Mouse (Mus musculus): ENCODE data around the gene Metrnl. TPM values are rescaled to one million over a fixed set of nuclear protein-coding genes. Genes with fewer than 3 reads are reported as not detected.

Metrnl gene
- total RNA-seq, 2 experiments from 2014 or later: 4.2 to 9.1 TPM

DNA sequence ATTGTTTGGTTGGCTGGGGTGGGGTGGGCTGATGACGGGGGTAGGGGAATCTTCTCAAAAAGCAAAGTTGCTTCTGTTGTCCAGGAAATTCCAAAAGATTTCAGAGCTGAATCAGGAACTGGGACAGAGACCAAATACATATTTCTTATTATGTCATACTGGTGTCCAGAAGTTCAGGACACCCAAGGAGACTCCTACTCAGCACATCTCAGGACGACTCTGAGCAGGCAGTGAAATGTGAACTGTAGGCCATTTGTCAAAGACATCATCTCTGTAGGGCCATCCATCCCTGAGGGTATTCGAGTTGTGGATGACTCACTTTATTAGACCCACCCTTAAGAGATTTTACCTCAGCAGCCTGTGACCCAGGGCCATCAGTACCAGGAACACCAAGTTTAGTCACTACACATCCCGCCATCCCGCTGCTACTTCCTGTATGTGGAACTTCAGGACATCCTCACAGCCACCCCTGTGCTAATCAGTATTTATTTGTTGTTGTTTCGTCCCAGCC is 15.8 kb upstream of the Metrnl start:
- DNase-seq (ENCODE audit: low spot score): no peak

DNA sequence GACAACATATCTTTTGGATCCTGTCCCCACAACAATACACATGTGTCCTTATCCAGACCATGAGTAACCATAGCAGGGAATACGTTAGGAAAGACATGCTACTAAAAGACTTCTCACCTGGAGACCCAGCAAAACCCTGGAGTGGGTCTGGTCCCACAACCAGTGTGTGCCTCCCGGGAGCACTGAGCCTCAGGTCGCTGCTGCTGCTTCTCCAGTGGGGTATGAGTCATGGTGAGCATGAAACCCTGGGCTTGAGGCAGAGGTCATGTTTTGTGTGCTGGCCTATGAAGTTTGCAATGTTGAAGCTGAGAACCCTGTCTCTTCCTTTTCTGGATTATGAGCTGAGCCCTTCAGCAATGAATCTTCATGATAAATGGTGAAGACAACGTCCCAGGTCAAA is 15.3 kb upstream of the Metrnl start:
- DNase-seq (ENCODE audit: low spot score): no peak

DNA sequence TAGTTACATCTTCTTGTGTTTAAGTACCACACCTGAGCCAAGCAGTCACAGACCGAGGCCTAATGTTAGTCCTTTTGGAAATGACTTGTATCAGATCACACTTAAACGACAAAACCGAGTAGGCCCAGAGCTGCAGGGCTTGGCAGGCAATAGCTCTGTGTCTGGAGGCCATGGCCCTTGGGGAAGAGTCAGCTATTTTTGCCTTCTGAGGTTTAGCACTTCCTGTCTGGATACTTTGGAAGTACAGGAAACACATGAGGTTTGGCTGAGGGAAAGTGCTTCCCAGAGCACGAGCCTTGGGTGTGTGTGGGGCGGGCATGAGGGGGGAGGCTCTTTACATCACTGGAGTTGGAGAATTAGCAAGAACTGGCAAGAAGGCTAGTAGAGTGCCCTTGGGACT is 14.7 kb upstream of the Metrnl start:
- no peak for DNase-seq (ENCODE audit: low spot score)

DNA sequence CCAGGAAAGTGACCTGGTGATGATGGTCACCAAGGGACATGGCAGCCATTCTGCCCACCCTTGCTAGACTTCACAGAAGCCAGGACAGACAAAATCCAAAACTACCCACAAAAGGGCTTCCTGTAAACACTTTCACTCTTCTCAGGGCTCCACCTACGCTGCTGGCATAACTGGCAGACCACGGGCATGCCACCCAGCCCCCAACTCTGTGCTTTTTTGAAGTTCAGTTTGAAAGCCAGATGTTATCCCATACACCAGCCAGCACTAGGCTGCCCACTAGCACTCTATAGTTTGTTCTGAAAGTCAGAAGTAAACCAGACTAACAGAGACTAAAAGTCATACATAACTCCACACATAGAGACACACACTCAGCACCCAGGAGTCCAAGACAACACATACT is 13.3 kb upstream of the Metrnl start:
- DNase-seq (ENCODE audit: low spot score): no peak

GRCm38 (mm10) chr11:121695304-121696064 is 5.9 kb upstream of the Metrnl start:
- no peak for DNase-seq (ENCODE audit: low spot score)

DNA sequence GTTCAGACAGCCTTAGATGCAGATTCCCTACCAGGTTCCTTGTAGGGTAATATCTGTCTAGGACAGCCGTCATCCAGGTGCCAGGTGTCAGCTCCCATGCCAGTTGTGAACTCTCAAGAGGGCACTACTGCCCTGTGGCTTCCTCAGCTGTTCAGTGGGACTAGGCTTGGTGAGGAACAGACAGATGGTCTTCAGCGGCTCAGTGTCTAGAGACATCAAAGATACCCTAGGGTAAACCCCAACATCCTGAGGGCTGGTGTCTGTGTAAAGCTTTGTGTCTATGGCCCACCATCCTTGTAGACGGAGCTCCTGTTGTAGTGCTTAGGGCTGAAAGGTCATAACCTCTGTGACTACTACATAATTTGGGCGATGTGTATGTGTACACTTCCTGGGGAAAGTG is 4.1 kb upstream of the Metrnl start:
- DNase-seq (ENCODE audit: low spot score): no peak

GRCm38 (mm10) chr11:121698381-121698955 is 2.9 kb upstream of the Metrnl start:
- DNase-seq (ENCODE audit: low spot score): no peak

DNA sequence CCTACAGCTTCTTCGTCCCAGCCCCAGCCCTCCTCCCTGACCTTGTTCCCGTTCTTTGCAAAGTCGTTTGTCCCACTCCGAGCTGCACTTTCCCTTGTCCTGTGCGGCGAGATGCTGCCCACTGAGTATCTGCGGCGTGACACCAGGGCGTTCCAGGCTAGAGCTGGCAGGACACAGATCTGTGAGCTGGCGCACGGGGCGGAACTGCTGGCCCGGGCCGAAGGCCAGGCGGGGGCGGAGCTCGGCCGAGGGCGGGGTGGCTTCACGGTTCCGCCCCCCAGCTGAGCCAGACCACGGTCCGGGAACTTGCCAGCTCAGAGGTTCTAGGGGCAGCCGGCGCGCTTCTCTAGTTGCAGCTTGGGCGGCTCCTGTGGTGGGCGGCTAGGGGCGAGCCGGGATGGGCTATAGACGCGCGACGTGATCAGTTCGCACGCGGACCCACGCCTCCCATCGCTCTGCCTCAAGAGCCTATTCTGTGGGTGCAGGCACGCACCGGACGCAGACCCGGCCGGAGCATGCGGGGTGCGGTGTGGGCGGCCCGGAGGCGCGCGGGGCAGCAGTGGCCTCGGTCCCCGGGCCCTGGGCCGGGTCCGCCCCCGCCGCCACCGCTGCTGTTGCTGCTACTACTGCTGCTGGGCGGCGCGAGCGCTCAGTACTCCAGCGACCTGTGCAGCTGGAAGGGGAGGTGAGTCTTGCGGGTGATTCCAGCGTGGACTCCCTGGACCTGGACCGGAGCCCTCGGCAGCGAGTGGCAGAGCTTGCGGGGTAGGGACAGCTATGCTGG is 959 bp downstream of the Metrnl start:
- peak; percentile 95 for DNase-seq (ENCODE audit: low spot score)

GRCm38 (mm10) chr11:121702895-121703618 is 1.7 kb downstream of the Metrnl start:
- DNase-seq (ENCODE audit: low spot score): peak; percentile 60

- DNase-seq (ENCODE audit: low spot score): no peak
Observed at GRCm38 (mm10) chr11:121703619-121704215, 2.4 kb downstream of the Metrnl start.

- DNase-seq (ENCODE audit: low spot score): no peak
Observed at GRCm38 (mm10) chr11:121706521-121707005, 5.2 kb downstream of the Metrnl start.

DNA sequence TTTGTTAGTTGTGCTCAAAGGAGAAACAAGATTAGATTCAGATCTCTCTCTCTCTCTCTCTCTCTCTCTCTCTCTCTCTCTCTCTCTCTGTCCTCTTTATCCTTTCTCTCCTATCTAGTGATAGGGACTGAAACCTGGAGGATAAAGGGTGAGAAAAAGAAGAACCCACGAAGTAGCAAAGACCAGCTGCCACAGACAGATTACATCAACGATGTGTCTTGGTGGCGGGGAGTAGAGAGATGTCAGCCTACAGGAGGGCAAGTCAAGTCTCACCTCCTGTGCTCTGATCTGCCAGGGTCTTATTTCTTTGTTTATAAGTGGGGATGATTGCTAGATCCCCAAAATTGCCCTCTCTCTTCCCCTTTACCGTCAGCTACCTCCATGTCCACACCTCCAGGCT is 7.9 kb downstream of the Metrnl start:
- no peak for DNase-seq (ENCODE audit: low spot score)

GRCm38 (mm10) chr11:121710245-121710644 is 8.9 kb downstream of the Metrnl start:
- no peak for DNase-seq (ENCODE audit: low spot score)

- no peak for DNase-seq (ENCODE audit: low spot score)
Observed at GRCm38 (mm10) chr11:121712987-121713386, 11.6 kb downstream of the Metrnl start.

DNA sequence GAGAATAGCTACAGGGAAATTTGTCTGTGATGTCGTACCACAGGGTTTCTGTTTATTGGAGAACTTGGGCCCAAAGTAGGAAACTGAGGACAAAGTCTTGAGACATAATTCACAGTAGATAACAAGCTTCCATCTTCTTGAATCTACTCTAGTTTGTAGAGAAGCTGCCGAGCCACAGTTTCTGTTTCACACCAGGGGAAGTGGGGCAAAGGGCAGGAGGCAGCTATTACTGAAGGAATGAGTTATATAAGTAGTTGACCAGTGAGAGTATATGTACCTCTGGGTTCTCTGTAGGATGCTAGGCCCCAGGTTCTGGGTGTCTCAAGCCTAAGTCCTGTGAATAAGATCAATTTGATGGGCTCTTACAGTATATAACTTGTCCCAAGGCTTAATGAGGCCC is 12.2 kb downstream of the Metrnl start:
- no peak for DNase-seq (ENCODE audit: low spot score)

GRCm38 (mm10) chr11:121714745-121715485 is 13.6 kb downstream of the Metrnl start:
- no peak for DNase-seq (ENCODE audit: low spot score)

DNA sequence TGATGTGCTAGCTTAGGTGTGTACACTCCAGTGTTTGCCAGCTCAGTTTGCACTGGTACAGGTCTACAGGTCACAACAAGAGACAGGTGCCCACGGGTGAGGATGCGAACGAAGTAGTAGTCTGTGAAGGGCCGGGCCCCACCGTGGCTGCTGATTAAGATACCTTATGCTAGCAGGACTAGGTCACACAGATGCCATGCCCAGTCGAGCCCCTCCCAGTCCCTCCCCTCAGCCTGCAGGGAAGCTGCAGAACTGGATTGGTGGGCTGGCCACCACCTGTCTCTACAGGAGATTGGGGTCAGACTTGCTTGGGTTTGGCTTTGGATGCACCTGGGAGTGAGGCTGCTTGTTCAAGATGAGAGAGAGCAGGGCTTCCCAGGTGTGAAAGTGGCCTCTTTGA is 16.4 kb downstream of the Metrnl start:
- no peak for DNase-seq (ENCODE audit: low spot score)

GRCm38 (mm10) chr11:121720752-121721151 is 19.4 kb downstream of the Metrnl start:
- no peak for DNase-seq (ENCODE audit: low spot score)

- no peak for DNase-seq (ENCODE audit: low spot score)
Observed at GRCm38 (mm10) chr11:121722434-121722833, 21.1 kb downstream of the Metrnl start.

GRCm38 (mm10) chr11:121726625-121727024 is 25.3 kb downstream of the Metrnl start:
- DNase-seq (ENCODE audit: low spot score): no peak
